Mouse (Mus musculus) liver, embryonic 14.5 days (tissue): ENCODE data around the gene Catsper1.

Source experiments
- CTCF ChIP-seq: IDR thresholded peaks from 2 replicates; pipeline ENCODE4 v1.5.1; 2016; ENCODE audit warnings: antibody characterized with exemption, low read depth, control low read depth
- EP300 ChIP-seq: IDR thresholded peaks from 2 replicates; pipeline ENCODE4 v1.6.1; 2016; ENCODE audit warnings: antibody characterized with exemption, low read depth

GRCm38 (mm10) chr19:5337975-5338374 lies 2.4 kb downstream of the Catsper1 start:
- peak; percentile 91 for TF ChIP-seq CTCF
- TF ChIP-seq EP300 = no peak
